Mouse (Mus musculus) lung, postnatal 0 days (tissue): Measurements from ENCODE around the gene Tceanc2. TPM values are rescaled to one million over a fixed set of nuclear protein-coding genes. Genes with fewer than 3 reads are reported as not detected.

Experiments used
- ATAC-seq: fragments of 200-750 bp; cut with Nextera tagmentation; 2 replicates; pipeline ENCODE4 v1.8.0; 2017; ENCODE audit warnings: moderate library complexity
- DNase-seq: peaks from one replicate; pipeline ENCODE4 v3.0.0-alpha.2; 2016; ENCODE audit warnings: low spot score
- H3K27ac ChIP-seq: fragments of 300-500 bp; sonication (generic); 2 replicates; pipeline ENCODE4 v1.5.1; 2014; ENCODE audit warnings: antibody characterized with exemption, mild to moderate bottlenecking, low read length, mixed read lengths
- H3K27me3 ChIP-seq: fragments of 300-500 bp; sonication (generic); replicated peaks from 2 replicates; pipeline ENCODE4 v1.6.1; 2014; ENCODE audit warnings: low read length, mixed read lengths; ENCODE audit not compliant: insufficient read depth
- H3K36me3 ChIP-seq: fragments of 300-500 bp; sonication (generic); 2 replicates; pipeline ENCODE4 v1.6.1; 2014; ENCODE audit warnings: low read length, mixed read lengths; ENCODE audit not compliant: insufficient read depth
- H3K4me1 ChIP-seq: fragments of 300-500 bp; sonication (generic); 2 replicates; pipeline ENCODE4 v1.6.1; 2014; ENCODE audit warnings: antibody characterized with exemption, low read depth, low read length, mixed read lengths; ENCODE audit not compliant: insufficient read depth
- H3K4me2 ChIP-seq: fragments of 300-500 bp; sonication (generic); replicated peaks from 2 replicates; pipeline ENCODE4 v1.6.1; 2014; ENCODE audit warnings: low read depth, mild to moderate bottlenecking, low read length, moderate library complexity, mixed read lengths
- H3K4me3 ChIP-seq: fragments of 300-500 bp; sonication (generic); 2 replicates; pipeline ENCODE4 v1.5.1; 2014; ENCODE audit warnings: low read depth, low read length
- H3K9ac ChIP-seq: fragments of 300-500 bp; sonication (generic); replicated peaks from 2 replicates; pipeline ENCODE4 v1.6.1; 2014; ENCODE audit warnings: low read depth, mild to moderate bottlenecking
- H3K9me3 ChIP-seq: fragments of 300-500 bp; sonication (generic); 2 replicates; pipeline ENCODE4 v1.6.1; 2016; ENCODE audit warnings: low read length, mixed read lengths
- CTCF ChIP-seq: IDR thresholded peaks from 2 replicates; pipeline ENCODE4 v1.5.1; 2016; ENCODE audit warnings: antibody characterized with exemption, mild to moderate bottlenecking
- EP300 ChIP-seq: IDR thresholded peaks from 2 replicates; pipeline ENCODE4 v1.6.1; 2016; ENCODE audit warnings: antibody characterized with exemption, mild to moderate bottlenecking, control low read depth
- WGBS: fragments of 180-500 bp; shearing (Covaris S2); extraction: QIAGEN DNeasy Blood & Tissue Kit; methylation state at CpG from one replicate; pipeline ENCODE4 v1.1.7; 2014; 5-methylcytosine and 5-hydroxymethylcytosine counted together
- polyA plus RNA-seq: library from polyadenylated mRNA; unstranded; fragments of >200 nt; fragmentation: Nextera tagmentation; extraction: Ambion mirVana; gene quantifications from 2 replicates; pipeline ENCODE4 v1.2.1, GENCODE M21; 2015

Tceanc2 gene
- polyA plus RNA-seq, 1 experiment from 2014 or later, result 20.7 TPM

DNA sequence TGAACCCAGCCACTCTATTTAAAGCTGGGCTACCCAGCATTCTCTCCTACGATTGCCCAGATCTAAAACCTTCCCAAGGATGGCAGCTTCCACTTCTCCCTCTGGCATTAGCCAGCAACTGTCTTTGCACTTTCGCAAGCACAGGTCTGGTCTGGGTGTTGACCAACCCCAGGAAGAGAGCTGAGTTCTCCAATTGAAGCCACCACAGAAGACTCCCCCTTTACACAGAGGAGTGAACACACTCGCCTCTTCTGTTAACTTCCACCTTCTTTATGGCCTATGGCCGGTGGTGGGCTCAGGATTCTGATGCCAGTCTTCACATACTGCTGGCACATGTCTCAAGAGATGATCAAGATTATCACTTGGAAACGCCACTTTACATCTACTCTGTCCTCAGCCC, 11.1 kb downstream of the Tceanc2 start:
- Histone ChIP-seq H3K9ac (no peak overlapping the region), H3K9me3 (no peaks in the 10 kb centered on the region), H3K4me3 (no peak overlapping the region), H3K27me3 (no peaks in the 10 kb centered on the region), H3K36me3 (0 out of 2 replicates have a peak, but pooled peaks cover 4% of the 10 kb centered on the region), H3K4me1 (no peaks in the 10 kb centered on the region), H3K4me2 (no peak overlapping the region), H3K27ac (no peak overlapping the region)
- DNase-seq (peak; percentile 28), ATAC-seq (no peak)
- 77% methylated on average over 5 of the region's 5 CpGs for WGBS
- TF ChIP-seq CTCF, result no peak
- no peak for TF ChIP-seq EP300

DNA sequence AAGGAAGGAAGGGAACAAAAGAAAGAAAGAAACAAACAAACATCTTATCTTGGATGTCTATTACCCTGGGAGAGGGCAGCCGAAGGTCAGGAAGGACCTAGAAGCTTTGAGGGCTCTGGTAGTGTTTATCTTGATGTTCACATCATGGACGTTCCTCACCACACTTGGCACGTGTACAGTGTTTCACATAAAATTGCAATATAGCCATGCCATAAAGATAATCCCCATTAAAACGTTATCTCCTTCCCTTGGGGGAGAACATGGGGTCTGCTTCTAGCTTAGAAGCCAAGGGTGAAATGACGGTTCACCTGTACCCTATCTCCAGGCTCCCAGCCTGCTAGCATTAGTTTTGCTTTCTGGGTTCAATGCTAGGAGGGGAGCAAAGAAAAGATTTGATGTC, 12.2 kb downstream of the Tceanc2 start:
- no peaks in the 10 kb centered on the region for H3K4me1 ChIP-seq
- H3K27ac ChIP-seq, result no peak overlapping the region
- no peak overlapping the region for H3K4me2 ChIP-seq
- DNase-seq, result no peak
- no peaks in the 10 kb centered on the region for H3K27me3 ChIP-seq
- H3K9me3 ChIP-seq, result no peaks in the 10 kb centered on the region
- WGBS, result 66% methylated on average over 5 of the region's 5 CpGs
- no peak for ATAC-seq
- H3K36me3 ChIP-seq, result 0 out of 2 replicates have a peak, but pooled peaks cover 4% of the 10 kb centered on the region
- H3K9ac ChIP-seq, result no peak overlapping the region
- no peak for TF ChIP-seq CTCF
- no peak for TF ChIP-seq EP300
- no peak overlapping the region for H3K4me3 ChIP-seq

DNA sequence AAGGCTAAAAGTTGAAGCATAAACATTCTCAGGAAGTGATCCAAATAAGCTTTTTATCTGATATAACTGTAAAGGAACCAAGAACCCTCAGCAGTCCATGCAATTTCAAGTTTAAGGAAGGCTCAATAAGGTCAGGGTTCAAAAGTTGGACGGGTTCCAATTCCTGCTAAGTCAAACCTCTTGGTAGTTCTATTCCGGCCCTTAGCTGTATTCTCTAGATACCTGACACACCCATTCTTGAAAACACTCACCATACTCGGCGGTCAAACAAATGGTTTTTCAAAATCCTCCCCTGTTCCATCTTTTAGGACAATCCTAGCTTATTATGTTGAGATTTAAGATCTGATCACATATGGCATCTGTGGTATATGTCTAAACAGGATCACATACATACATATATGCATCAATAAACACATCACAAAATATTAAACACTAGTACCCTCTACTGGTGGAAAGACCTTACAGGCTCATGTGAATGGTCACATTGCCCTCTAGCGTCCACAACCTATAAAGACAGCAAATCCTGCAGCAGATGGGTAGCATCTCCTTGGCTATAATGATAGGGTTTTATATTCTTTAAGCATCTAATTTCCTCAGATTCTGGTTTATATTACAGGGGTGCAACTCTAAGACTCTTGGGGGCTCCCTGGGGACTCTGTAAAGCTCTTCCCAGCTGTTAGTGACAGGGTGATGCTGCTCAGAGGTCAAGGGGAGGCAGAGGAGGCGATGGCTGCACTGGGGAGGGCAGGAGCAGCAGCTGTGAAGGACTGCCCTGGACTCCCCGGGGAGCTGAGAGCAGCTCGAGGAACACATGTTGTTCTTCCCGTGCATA, 14.9 kb downstream of the Tceanc2 start:
- peak; percentile 75 for ATAC-seq

DNA sequence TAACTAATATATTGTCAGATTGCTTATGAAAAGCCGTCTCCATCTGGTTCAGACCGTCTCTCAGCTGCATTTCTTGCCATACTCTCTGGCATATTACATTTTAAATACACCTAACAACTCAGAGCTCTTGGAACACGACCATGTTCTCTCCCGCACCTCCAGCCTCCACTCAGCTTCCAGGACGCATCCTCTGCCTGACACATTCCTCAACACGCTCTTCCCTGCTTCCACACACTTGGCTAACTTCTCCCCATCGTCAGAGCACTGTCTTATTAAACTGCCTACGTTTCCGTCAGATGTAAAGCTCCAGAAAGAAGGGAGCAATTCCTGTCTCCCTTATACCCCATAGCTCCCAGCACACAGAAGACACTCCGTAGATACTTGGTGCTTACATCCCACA, 15.6 kb downstream of the Tceanc2 start:
- DNase-seq (no peak), ATAC-seq (no peak)
- no peak for TF ChIP-seq EP300
- no peak for TF ChIP-seq CTCF
- Histone ChIP-seq H3K36me3 (0 out of 2 replicates have a peak, but pooled peaks cover 8% of the 10 kb centered on the region), H3K27ac (0 out of 2 replicates have a peak overlapping the region, but pooled peaks have one; percentile 8), H3K9ac (no peak overlapping the region), H3K27me3 (no peaks in the 10 kb centered on the region), H3K4me2 (no peak overlapping the region), H3K4me1 (no peaks in the 10 kb centered on the region), H3K9me3 (no peaks in the 10 kb centered on the region), H3K4me3 (no peak overlapping the region)
- 60% methylated on average over 10 of the region's 10 CpGs for WGBS

More for the DNA sequence above, 14.9 kb downstream of the Tceanc2 start:
- WGBS, result 24% methylated on average over 9 of the region's 9 CpGs
- Histone ChIP-seq H3K4me1 (no peaks in the 10 kb centered on the region), H3K4me2 (no peak overlapping the region), H3K27ac (no peak overlapping the region), H3K27me3 (no peaks in the 10 kb centered on the region), H3K4me3 (no peak overlapping the region), H3K36me3 (0 out of 2 replicates have a peak, but pooled peaks cover 8% of the 10 kb centered on the region), H3K9me3 (no peaks in the 10 kb centered on the region), H3K9ac (no peak overlapping the region)
- peak; percentile 89 for DNase-seq
- TF ChIP-seq EP300 (peak; percentile 70; the same call in 1 of the 2 replicates), CTCF (peak; percentile 99)

DNA sequence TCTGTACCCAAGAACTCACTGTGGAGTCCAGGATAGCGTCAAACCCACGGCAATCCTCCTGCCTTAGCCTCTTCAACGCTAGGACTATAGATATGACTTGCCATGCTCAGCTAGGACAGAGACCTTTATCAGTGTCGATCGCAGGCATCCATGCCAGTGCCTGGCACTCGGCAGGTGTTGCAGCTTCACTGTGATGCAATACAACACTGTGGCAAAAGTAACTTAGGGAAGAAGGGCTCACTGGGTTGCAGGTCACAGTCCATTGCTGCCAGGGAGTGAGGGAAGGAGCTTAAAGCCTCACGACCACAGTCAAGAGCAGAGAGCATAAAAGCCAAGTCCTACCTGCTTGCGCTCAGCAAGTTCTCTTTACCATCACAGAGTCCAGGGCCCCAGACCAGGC, 18.7 kb downstream of the Tceanc2 start:
- Histone ChIP-seq H3K27me3 (no peaks in the 10 kb centered on the region), H3K4me1 (no peaks in the 10 kb centered on the region), H3K9ac (no peak overlapping the region), H3K27ac (no peak overlapping the region), H3K36me3 (peaks cover 15% of the 10 kb centered on the region; the same call in 1 of the 2 replicates), H3K9me3 (no peaks in the 10 kb centered on the region), H3K4me3 (no peak overlapping the region), H3K4me2 (no peak overlapping the region)
- 90% methylated on average over 8 of the region's 8 CpGs for WGBS
- no peak for TF ChIP-seq EP300
- TF ChIP-seq CTCF, result no peak
- no peak for DNase-seq
- no peak for ATAC-seq

DNA sequence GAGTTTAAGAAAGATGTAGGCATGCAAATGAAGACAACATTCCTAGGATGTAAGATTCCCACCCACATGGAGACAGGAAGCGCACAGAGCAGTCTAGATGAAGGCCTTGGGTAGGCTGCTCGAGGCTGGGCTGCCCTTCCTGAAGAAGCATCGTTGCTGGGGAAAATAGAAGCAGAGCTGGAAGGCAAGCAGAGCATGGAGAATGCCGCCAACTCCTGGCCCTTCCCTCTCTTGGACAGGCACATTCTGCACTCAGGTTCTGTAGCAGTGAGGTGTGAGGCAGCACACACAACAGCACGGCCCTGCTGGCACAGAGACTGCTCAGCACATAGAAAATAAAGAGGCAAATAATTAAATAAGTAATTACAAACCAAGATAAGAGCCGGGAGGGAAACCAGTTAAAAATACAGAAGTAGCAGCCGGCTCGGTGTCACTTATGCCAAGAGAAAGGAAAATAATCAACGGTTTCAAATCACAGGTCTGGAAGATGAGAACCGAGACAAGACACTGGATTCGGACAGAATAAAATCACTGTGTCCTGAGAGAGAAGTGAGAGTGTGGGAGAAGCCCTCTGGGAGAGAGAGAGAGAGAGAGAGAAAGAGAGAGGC, 19.6 kb downstream of the Tceanc2 start:
- no peak for ATAC-seq
- TF ChIP-seq EP300 (no peak), CTCF (no peak)
- no peak overlapping the region for H3K27ac ChIP-seq
- no peaks in the 10 kb centered on the region for H3K4me1 ChIP-seq
- peaks cover 15% of the 10 kb centered on the region; the same call in 1 of the 2 replicates for H3K36me3 ChIP-seq
- no peak overlapping the region for H3K9ac ChIP-seq
- H3K27me3 ChIP-seq, result no peaks in the 10 kb centered on the region
- H3K4me3 ChIP-seq, result no peak overlapping the region
- H3K9me3 ChIP-seq, result no peaks in the 10 kb centered on the region
- 77% methylated on average over 11 of the region's 11 CpGs for WGBS
- H3K4me2 ChIP-seq, result no peak overlapping the region
- no peak for DNase-seq
